Mouse (Mus musculus) hindbrain, embryonic 14.5 days (tissue): ENCODE results near the gene Sh3bgrl2. TPM values are rescaled to one million over a fixed set of nuclear protein-coding genes. Genes with fewer than 3 reads are reported as not detected.

Experiments
- ATAC-seq: fragments of 200-750 bp; cut with Nextera tagmentation; 2 replicates; pipeline ENCODE4 v1.8.0; 2017; ENCODE audit warnings: moderate number of reproducible peaks, mild to moderate bottlenecking, moderate TSS enrichment, moderate library complexity; ENCODE audit not compliant: low FRiP score
- DNase-seq: peaks from one replicate; pipeline ENCODE4 v3.0.0-alpha.2; 2015; ENCODE audit warnings: low spot score
- H3K27ac ChIP-seq: fragments of 300-500 bp; sonication (generic); 2 replicates; pipeline ENCODE4 v1.5.1; 2014; ENCODE audit warnings: mild to moderate bottlenecking, moderate library complexity
- H3K27me3 ChIP-seq: fragments of 300-500 bp; sonication (generic); 2 replicates; pipeline ENCODE4 v1.6.1; 2014; ENCODE audit warnings: mild to moderate bottlenecking, low read length, mixed read lengths; ENCODE audit not compliant: control insufficient read depth, insufficient read depth
- H3K36me3 ChIP-seq: fragments of 300-500 bp; sonication (generic); replicated peaks from 2 replicates; pipeline ENCODE4 v1.6.1; 2014; ENCODE audit not compliant: control insufficient read depth, insufficient read depth
- H3K4me1 ChIP-seq: fragments of 300-500 bp; sonication (generic); replicated peaks from 2 replicates; pipeline ENCODE4 v1.6.1; 2014; ENCODE audit warnings: antibody characterized with exemption, low read length, mixed read lengths; ENCODE audit not compliant: control insufficient read depth, insufficient read depth
- H3K4me2 ChIP-seq: fragments of 300-500 bp; sonication (generic); replicated peaks from 2 replicates; pipeline ENCODE4 v1.6.1; 2014; ENCODE audit warnings: mild to moderate bottlenecking, moderate library complexity
- H3K4me3 ChIP-seq: fragments of 300-500 bp; sonication (generic); replicated peaks from 2 replicates; pipeline ENCODE4 v1.5.1; 2014; ENCODE audit warnings: mild to moderate bottlenecking, low read length
- H3K9ac ChIP-seq: fragments of 300-500 bp; sonication (generic); 2 replicates; pipeline ENCODE4 v1.6.1; 2014
- H3K9me3 ChIP-seq: fragments of 300-500 bp; sonication (generic); 2 replicates; pipeline ENCODE4 v1.6.1; 2016; ENCODE audit warnings: low read length; ENCODE audit not compliant: control insufficient read depth
- WGBS: fragments of 180-500 bp; shearing (Covaris S2); extraction: QIAGEN DNeasy Blood & Tissue Kit; methylation state at CpG from one replicate; pipeline ENCODE4 v1.1.7; 2014; 5-methylcytosine and 5-hydroxymethylcytosine counted together
- polyA plus RNA-seq: library from polyadenylated mRNA; unstranded; fragments of >200 nt; fragmentation: Nextera tagmentation; extraction: Ambion mirVana; gene quantifications from 2 replicates; pipeline ENCODE4 v1.2.1, GENCODE M21; 2014

The Sh3bgrl2 gene
- polyA plus RNA-seq, 1 experiment from 2014 or later: 9.7 TPM

GRCm38 (mm10) chr9:83664951-83665350 is 116.8 kb downstream of the Sh3bgrl2 start:
- Histone ChIP-seq H3K4me3 (peak overlapping the region; percentile 37), H3K4me2 (peak overlapping the region; percentile 60), H3K27ac (peak overlapping the region; percentile 87), H3K4me1 (peaks cover 9% of the 10 kb centered on the region), H3K9me3 (no peaks in the 10 kb centered on the region), H3K27me3 (no peaks in the 10 kb centered on the region), H3K36me3 (no peaks in the 10 kb centered on the region), H3K9ac (peak overlapping the region; percentile 63)
- 35% methylated on average over 8 of the region's 8 CpGs for WGBS
- ATAC-seq (0 out of 2 replicates have a peak, but pooled peaks have one; percentile 10), DNase-seq (peak; percentile 56)

- ATAC-seq: no peak
- peaks cover 9% of the 10 kb centered on the region for H3K4me1 ChIP-seq
- H3K4me2 ChIP-seq: no peak overlapping the region
- no peaks in the 10 kb centered on the region for H3K36me3 ChIP-seq
- 74% methylated on average over 4 of the region's 4 CpGs for WGBS
- no peak overlapping the region for H3K4me3 ChIP-seq
- DNase-seq: no peak
- no peaks in the 10 kb centered on the region for H3K27me3 ChIP-seq
- H3K9me3 ChIP-seq: no peaks in the 10 kb centered on the region
- no peak overlapping the region for H3K27ac ChIP-seq
- no peak overlapping the region for H3K9ac ChIP-seq
Observed at GRCm38 (mm10) chr9:83667031-83667430, 118.9 kb downstream of the Sh3bgrl2 start.

GRCm38 (mm10) chr9:83679626-83680025 is 131.5 kb downstream of the Sh3bgrl2 start:
- DNase-seq: no peak
- no peaks in the 10 kb centered on the region for H3K36me3 ChIP-seq
- H3K27ac ChIP-seq: no peak overlapping the region
- no peak for ATAC-seq
- WGBS: 49% methylated on average over 3 of the region's 3 CpGs
- 0 out of 2 replicates have a peak, but pooled peaks cover 5% of the 10 kb centered on the region for H3K4me1 ChIP-seq
- no peak overlapping the region for H3K4me2 ChIP-seq
- no peaks in the 10 kb centered on the region for H3K27me3 ChIP-seq
- no peak overlapping the region for H3K9ac ChIP-seq
- H3K4me3 ChIP-seq: no peak overlapping the region
- H3K9me3 ChIP-seq: no peaks in the 10 kb centered on the region

GRCm38 (mm10) chr9:83681661-83682655 is 133.8 kb downstream of the Sh3bgrl2 start:
- H3K4me2 ChIP-seq: no peak overlapping the region
- H3K9me3 ChIP-seq: no peaks in the 10 kb centered on the region
- H3K4me3 ChIP-seq: no peak overlapping the region
- no peak overlapping the region for H3K27ac ChIP-seq
- ATAC-seq (no peak), DNase-seq (no peak)
- WGBS: 77% methylated on average over 12 of the region's 12 CpGs
- no peaks in the 10 kb centered on the region for H3K36me3 ChIP-seq
- H3K27me3 ChIP-seq: no peaks in the 10 kb centered on the region
- no peak overlapping the region for H3K9ac ChIP-seq
- peaks cover 14% of the 10 kb centered on the region for H3K4me1 ChIP-seq

GRCm38 (mm10) chr9:83686511-83687100 is 138.5 kb downstream of the Sh3bgrl2 start:
- Histone ChIP-seq H3K27ac (peak overlapping the region; percentile 83), H3K4me3 (peak overlapping the region; percentile 25), H3K4me2 (peak overlapping the region; percentile 61), H3K36me3 (no peaks in the 10 kb centered on the region), H3K9me3 (no peaks in the 10 kb centered on the region), H3K27me3 (no peaks in the 10 kb centered on the region), H3K4me1 (peaks cover 18% of the 10 kb centered on the region), H3K9ac (peak overlapping the region; percentile 60)
- DNase-seq (peak; percentile 62), ATAC-seq (peak; percentile 65)
- WGBS: 10% methylated on average over 18 of the region's 18 CpGs

GRCm38 (mm10) chr9:83687904-83688303 is 139.8 kb downstream of the Sh3bgrl2 start:
- Histone ChIP-seq H3K4me3 (no peak overlapping the region), H3K9me3 (no peaks in the 10 kb centered on the region), H3K36me3 (no peaks in the 10 kb centered on the region), H3K9ac (no peak overlapping the region), H3K27ac (no peak overlapping the region), H3K27me3 (no peaks in the 10 kb centered on the region), H3K4me1 (peaks cover 18% of the 10 kb centered on the region), H3K4me2 (no peak overlapping the region)
- ATAC-seq (no peak), DNase-seq (no peak)
- 54% methylated on average over 3 of the region's 3 CpGs for WGBS

Other genes with a start within 250 kb of the Sh3bgrl2 start
- 18.4 and 19.6 TPM in 2 replicates for gene Lca5, start 107.2 kb upstream of the Sh3bgrl2 start, polyA plus RNA-seq